Mouse (Mus musculus): Measurements from ENCODE around the gene Ubtd1. TPM values are rescaled to one million over a fixed set of nuclear protein-coding genes. Genes with fewer than 3 reads are reported as not detected.

Gene Ubtd1
- polyA plus RNA-seq, 1 experiment from 2014 or later = 13.0 TPM

DNA sequence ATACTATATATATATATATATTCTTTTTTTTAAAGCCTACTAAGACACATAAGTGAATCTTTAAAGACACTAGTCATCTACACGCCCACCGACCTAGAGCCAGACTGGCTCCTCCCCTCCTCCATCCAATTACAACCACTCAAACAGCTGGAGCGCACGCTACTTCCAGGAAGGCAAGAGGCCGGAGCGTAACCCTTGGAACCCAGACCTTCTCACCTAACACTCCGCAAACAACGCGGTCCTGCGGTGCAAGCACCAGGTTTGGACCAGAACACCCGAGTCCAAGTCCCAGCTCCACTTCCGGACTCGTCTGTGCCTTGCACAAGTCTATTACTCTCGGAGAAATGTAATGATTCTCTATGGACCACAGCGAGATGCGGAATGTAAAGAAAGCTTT is 1.1 kb upstream of the Ubtd1 start:
- Histone ChIP-seq H3K9ac (peak overlapping the region; percentile 75), H3K36me3 (no peaks in the 10 kb centered on the region), H3K4me2 (peak overlapping the region; percentile 62), H3K27me3 (peaks cover 7% of the 10 kb centered on the region; the same call in 1 of the 2 replicates), H3K4me3 (peak overlapping the region; percentile 82), H3K9me3 (no peaks in the 10 kb centered on the region), H3K4me1 (replicated peaks) (peaks cover 16% of the 10 kb centered on the region), H3K27ac (replicated peaks) (peak overlapping the region; percentile 87)
- ATAC-seq (ENCODE audit: low FRiP score, low read depth) = peak; percentile 10
- under 1% methylated on average over 16 of the region's 16 CpGs for WGBS

- Histone ChIP-seq H3K27ac (replicated peaks) (peak within 1 kb of the TSS; percentile 87), H3K27me3 (peaks cover 7% of the 10 kb centered on the region; the same call in 1 of the 2 replicates), H3K4me2 (peak within 1 kb of the TSS; percentile 96), H3K4me3 (peak within 1 kb of the TSS; percentile 82), H3K9ac (peak within 1 kb of the TSS; percentile 75), H3K4me1 (replicated peaks) (peaks cover 16% of the 10 kb centered on the region), H3K9me3 (no peaks in the 10 kb centered on the region), H3K36me3 (no peaks in the 10 kb centered on the region)
- under 1% methylated on average over 50 of the region's 68 CpGs for WGBS
- peak; percentile 95 for ATAC-seq (ENCODE audit: low FRiP score, low read depth)
Measured at GRCm38 (mm10) chr19:41980819-41981594, 556 bp upstream of the Ubtd1 start, which contains the start of gene Mms19. Gene Mms19 (minus strand): TSS chr19:41981157.

GRCm38 (mm10) chr19:41981931-41982790 is 598 bp downstream of the Ubtd1 start:
- Histone ChIP-seq H3K4me1 (replicated peaks) (peaks cover 16% of the 10 kb centered on the region), H3K9ac (peak overlapping the region; percentile 75), H3K4me3 (peak overlapping the region; percentile 82), H3K9me3 (no peaks in the 10 kb centered on the region), H3K27me3 (peaks cover 7% of the 10 kb centered on the region; the same call in 1 of the 2 replicates), H3K4me2 (peak overlapping the region; percentile 96), H3K36me3 (no peaks in the 10 kb centered on the region), H3K27ac (replicated peaks) (peak overlapping the region; percentile 87)
- under 1% methylated on average over 74 of the region's 74 CpGs for WGBS
- ATAC-seq (ENCODE audit: low FRiP score, low read depth) = no peak

DNA sequence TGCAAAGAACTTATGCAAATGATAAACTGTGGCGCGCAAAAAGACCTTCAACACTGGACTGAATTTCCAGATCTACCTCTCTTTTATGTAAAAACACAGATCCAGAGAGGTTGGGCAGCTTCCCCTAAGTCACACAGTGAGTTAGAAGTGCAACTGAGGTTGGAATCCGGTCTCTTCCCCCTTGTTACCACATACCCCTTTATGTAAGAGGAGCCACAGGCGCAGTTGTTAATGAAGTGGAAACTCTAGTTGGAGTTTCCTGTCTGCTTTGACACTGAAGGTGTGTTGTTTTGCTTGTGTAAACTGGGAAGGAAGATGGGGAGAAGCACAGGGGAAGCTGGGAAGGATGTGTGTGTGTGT is 1.2 kb downstream of the Ubtd1 start:
- H3K27ac ChIP-seq (replicated peaks) = peak overlapping the region; percentile 87; the same call in 1 of the 2 replicates
- no peaks in the 10 kb centered on the region for H3K9me3 ChIP-seq
- peaks cover 7% of the 10 kb centered on the region; the same call in 1 of the 2 replicates for H3K27me3 ChIP-seq
- H3K4me3 ChIP-seq = peak overlapping the region; percentile 82
- 4% methylated on average over 4 of the region's 4 CpGs for WGBS
- no peak for ATAC-seq (ENCODE audit: low FRiP score, low read depth)
- peak overlapping the region; percentile 96 for H3K4me2 ChIP-seq
- H3K9ac ChIP-seq = peak overlapping the region; percentile 75
- no peaks in the 10 kb centered on the region for H3K36me3 ChIP-seq
- H3K4me1 ChIP-seq (replicated peaks) = peaks cover 16% of the 10 kb centered on the region

DNA sequence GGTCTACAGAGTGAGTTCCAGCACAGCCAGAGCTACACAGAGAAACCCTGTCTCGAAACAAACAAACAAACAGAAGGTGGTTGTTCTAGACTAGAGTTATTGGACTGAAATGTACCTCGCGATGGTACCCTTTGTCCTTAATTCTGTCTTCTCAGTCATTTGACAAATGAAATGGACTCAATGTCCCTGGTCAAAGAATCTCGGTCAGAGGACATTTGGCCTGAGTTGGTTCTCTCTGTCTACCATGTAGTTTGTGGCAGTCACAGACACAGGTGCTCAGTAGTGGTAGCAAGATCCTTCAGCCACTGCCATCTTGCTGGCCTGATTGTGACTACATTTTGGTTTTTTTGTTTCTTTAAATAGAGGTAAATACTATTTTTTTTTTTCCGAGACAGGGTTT is 4.4 kb downstream of the Ubtd1 start:
- ATAC-seq (ENCODE audit: low FRiP score, low read depth) = no peak
- no peak overlapping the region for H3K4me2 ChIP-seq
- H3K27me3 ChIP-seq = peaks cover 7% of the 10 kb centered on the region; the same call in 1 of the 2 replicates
- H3K9ac ChIP-seq = no peak overlapping the region
- H3K4me3 ChIP-seq = no peak overlapping the region
- no peaks in the 10 kb centered on the region for H3K36me3 ChIP-seq
- H3K4me1 ChIP-seq (replicated peaks) = peaks cover 8% of the 10 kb centered on the region
- 91% methylated on average over 5 of the region's 5 CpGs for WGBS
- H3K9me3 ChIP-seq = no peaks in the 10 kb centered on the region
- H3K27ac ChIP-seq (replicated peaks) = no peak overlapping the region

- Histone ChIP-seq H3K4me2 (no peak overlapping the region), H3K9me3 (no peaks in the 10 kb centered on the region), H3K27ac (replicated peaks) (no peak overlapping the region), H3K27me3 (peaks cover 7% of the 10 kb centered on the region; the same call in 1 of the 2 replicates), H3K4me3 (no peak overlapping the region), H3K36me3 (no peaks in the 10 kb centered on the region), H3K9ac (no peak overlapping the region), H3K4me1 (replicated peaks) (peaks cover 16% of the 10 kb centered on the region)
- 94% methylated on average over 4 of the region's 4 CpGs for WGBS
- ATAC-seq (ENCODE audit: low FRiP score, low read depth) = no peak
Measured at GRCm38 (mm10) chr19:41987206-41987605, 5.6 kb downstream of the Ubtd1 start.

DNA sequence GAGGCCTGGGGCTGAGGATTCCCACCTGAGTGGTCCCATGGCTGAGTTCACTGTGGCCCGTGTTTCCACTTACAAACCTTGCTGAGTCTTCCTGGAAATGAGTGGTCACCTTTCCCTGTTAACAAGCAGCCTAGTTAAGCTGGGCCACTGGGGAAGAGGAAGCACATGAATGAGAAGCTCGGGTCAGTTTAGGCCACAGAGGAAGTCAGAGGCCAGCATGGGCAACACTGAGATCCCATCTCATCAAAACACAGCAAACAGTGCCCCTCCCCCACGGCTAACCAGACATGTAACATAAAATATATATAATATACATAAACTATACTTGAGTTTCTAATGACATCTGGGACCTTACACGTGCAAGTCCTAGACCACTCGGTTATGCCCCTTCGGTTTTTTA is 8.2 kb downstream of the Ubtd1 start:
- Histone ChIP-seq H3K9ac (no peak overlapping the region), H3K27me3 (no peaks in the 10 kb centered on the region), H3K27ac (replicated peaks) (no peak overlapping the region), H3K36me3 (no peaks in the 10 kb centered on the region), H3K9me3 (no peaks in the 10 kb centered on the region), H3K4me3 (no peak overlapping the region), H3K4me2 (no peak overlapping the region), H3K4me1 (replicated peaks) (peaks cover 11% of the 10 kb centered on the region)
- no peak for ATAC-seq (ENCODE audit: low FRiP score, low read depth)
- WGBS = 90% methylated on average over 6 of the region's 6 CpGs

GRCm38 (mm10) chr19:41991926-41992477 is 10.4 kb downstream of the Ubtd1 start:
- Histone ChIP-seq H3K4me2 (no peak overlapping the region), H3K36me3 (no peaks in the 10 kb centered on the region), H3K27me3 (no peaks in the 10 kb centered on the region), H3K9ac (no peak overlapping the region), H3K9me3 (no peaks in the 10 kb centered on the region), H3K4me1 (replicated peaks) (peaks cover 11% of the 10 kb centered on the region), H3K27ac (replicated peaks) (peak overlapping the region; percentile 48), H3K4me3 (no peak overlapping the region)
- no peak for ATAC-seq (ENCODE audit: low FRiP score, low read depth)
- whole genome bisulfite sequencing = 24% methylated on average over 6 of the region's 6 CpGs

GRCm38 (mm10) chr19:41992971-41993370 is 11.4 kb downstream of the Ubtd1 start:
- Histone ChIP-seq H3K4me2 (no peak overlapping the region), H3K9me3 (no peaks in the 10 kb centered on the region), H3K36me3 (no peaks in the 10 kb centered on the region), H3K9ac (no peak overlapping the region), H3K4me3 (no peak overlapping the region), H3K27me3 (no peaks in the 10 kb centered on the region), H3K4me1 (replicated peaks) (peaks cover 11% of the 10 kb centered on the region), H3K27ac (replicated peaks) (no peak overlapping the region)
- 82% methylated on average over 2 of the region's 2 CpGs for WGBS
- ATAC-seq (ENCODE audit: low FRiP score, low read depth) = no peak

- Histone ChIP-seq H3K4me1 (replicated peaks) (peaks cover 11% of the 10 kb centered on the region), H3K9me3 (no peaks in the 10 kb centered on the region), H3K27me3 (no peaks in the 10 kb centered on the region), H3K9ac (no peak overlapping the region), H3K4me3 (no peak overlapping the region), H3K4me2 (no peak overlapping the region), H3K36me3 (no peaks in the 10 kb centered on the region), H3K27ac (replicated peaks) (no peak overlapping the region)
- ATAC-seq (ENCODE audit: low FRiP score, low read depth) = no peak
- WGBS = 75% methylated on average over 6 of the region's 6 CpGs
Measured at GRCm38 (mm10) chr19:41993484-41993883, 11.9 kb downstream of the Ubtd1 start.

GRCm38 (mm10) chr19:41994023-41994422 is 12.5 kb downstream of the Ubtd1 start:
- Histone ChIP-seq H3K27ac (replicated peaks) (no peak overlapping the region), H3K4me3 (no peak overlapping the region), H3K36me3 (no peaks in the 10 kb centered on the region), H3K4me2 (no peak overlapping the region), H3K9ac (no peak overlapping the region), H3K9me3 (no peaks in the 10 kb centered on the region), H3K4me1 (replicated peaks) (peaks cover 11% of the 10 kb centered on the region), H3K27me3 (no peaks in the 10 kb centered on the region)
- ATAC-seq (ENCODE audit: low FRiP score, low read depth) = no peak
- WGBS = 91% methylated on average over 7 of the region's 7 CpGs

DNA sequence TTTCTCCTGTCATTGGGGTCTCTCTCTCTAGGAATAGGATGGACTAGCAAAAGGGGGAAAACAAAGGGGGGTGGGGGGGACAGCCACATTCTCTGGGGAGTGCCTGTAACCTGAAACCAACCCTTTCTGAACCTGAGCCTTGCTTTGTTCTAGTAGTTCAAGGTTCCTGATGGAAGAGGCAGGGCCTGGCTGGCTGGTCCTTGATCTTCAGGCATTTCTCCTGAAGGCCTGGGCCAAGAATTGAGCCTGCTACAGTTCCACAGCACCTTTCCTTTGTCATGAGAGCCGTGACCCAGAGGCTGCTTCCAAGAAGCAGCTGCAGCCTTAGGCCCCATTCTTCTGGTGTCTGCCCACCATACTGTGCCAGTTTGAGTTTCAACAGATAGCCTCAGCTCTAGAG is 13.9 kb downstream of the Ubtd1 start:
- WGBS = 40% methylated on average over 1 of the region's 1 CpGs

More for the DNA sequence above, 13.9 kb downstream of the Ubtd1 start:
- Histone ChIP-seq H3K27me3 (no peaks in the 10 kb centered on the region), H3K4me2 (no peak overlapping the region), H3K4me3 (no peak overlapping the region), H3K9ac (no peak overlapping the region), H3K4me1 (replicated peaks) (peaks cover 11% of the 10 kb centered on the region), H3K27ac (replicated peaks) (no peak overlapping the region), H3K9me3 (no peaks in the 10 kb centered on the region), H3K36me3 (no peaks in the 10 kb centered on the region)
- ATAC-seq (ENCODE audit: low FRiP score, low read depth) = no peak
